Mouse (Mus musculus): ENCODE measurements at regions not wholly inside any gene's neighbourhood (a gene's known extent, or its start where the extent isn't known, plus 50 kb on each side); places are given as distances from the start of the nearest gene placed in this dataset.

DNA sequence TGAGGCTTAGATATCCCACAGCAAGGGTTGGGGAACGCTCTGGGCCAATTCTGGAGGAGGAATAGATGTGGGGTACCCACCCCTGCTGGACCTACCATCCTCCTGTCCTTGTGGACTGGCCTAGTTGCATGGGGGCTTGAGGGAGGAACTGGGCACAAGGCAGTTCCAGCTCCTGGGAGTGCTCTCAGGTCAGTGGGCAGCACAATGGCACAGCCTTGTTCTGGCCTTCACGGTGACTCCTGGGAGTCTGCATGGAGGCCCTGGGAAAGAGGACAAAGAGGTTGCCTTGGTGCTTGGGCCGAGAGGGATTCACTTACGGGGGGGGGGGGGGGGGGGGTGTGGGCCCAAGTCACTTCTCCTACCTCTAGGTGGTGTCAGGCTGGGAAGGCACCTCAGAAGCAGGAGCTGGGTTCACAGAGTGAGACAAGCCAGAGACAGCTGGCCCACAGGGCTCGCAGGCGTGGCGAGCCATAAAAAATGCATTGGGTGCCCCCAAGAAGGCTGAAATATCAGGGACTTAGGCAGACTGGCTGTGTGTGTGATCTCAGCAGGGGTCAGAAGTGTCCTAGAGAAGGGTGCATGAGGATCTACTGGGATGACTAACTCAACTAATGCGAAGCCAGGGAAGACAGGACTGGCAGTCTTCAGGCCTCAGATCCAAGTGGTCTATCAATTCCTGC is 83.7 kb downstream of the 1700001O22Rik start:
- TF ChIP-seq POLR2A (IDR thresholded peaks at IDR 0.05; ENCODE audit: control insufficient read depth, extremely low read depth, insufficient read depth, low read length, poor library complexity) (no peak), CTCF (IDR thresholded peaks at IDR 0.05; ENCODE audit: borderline replicate concordance, control insufficient read depth, extremely low read depth, insufficient read depth, low read length, poor library complexity) (no peak)
